Mouse (Mus musculus) layer of hippocampus, postnatal 14 days (tissue): ENCODE measurements at regions not wholly inside any gene's neighbourhood (a gene's known extent, or its start where the extent isn't known, plus 50 kb on each side); places are given as distances from the start of the nearest gene placed in this dataset.

Experiments used
- DNase-seq, 2 experiments: peaks; one replicate each; pipeline ENCODE4 v3.0.0; 2021 to 2022; ENCODE audit warnings: low spot score in 2 of 2, mixed read lengths in 1 of 2

- DNase-seq: peak in 1 of 2 experiments; percentile 25
Measured at GRCm38 (mm10) chr10:96308713-96309445, 172.5 kb downstream of the Gm5426 start.

- DNase-seq: no peak
Measured at GRCm38 (mm10) chr10:96309766-96310165, 173.4 kb downstream of the Gm5426 start.

GRCm38 (mm10) chr10:96325297-96325696, 188.9 kb downstream of the Gm5426 start:
- DNase-seq: no peak

- no peak for DNase-seq
Measured at GRCm38 (mm10) chr10:96330639-96331487, 194.5 kb downstream of the Gm5426 start.

- DNase-seq: peak; percentile 16 to 40
Measured at GRCm38 (mm10) chr10:96332731-96333201, 196.4 kb downstream of the Gm5426 start.

- DNase-seq: peak in 1 of 2 experiments; percentile 10
Measured at GRCm38 (mm10) chr10:96333224-96333623, 196.8 kb downstream of the Gm5426 start.

- no peak for DNase-seq
Measured at GRCm38 (mm10) chr10:96336271-96336670, 199.9 kb downstream of the Gm5426 start.

- DNase-seq: no peak
Measured at GRCm38 (mm10) chr10:96337088-96337666, 200.8 kb downstream of the Gm5426 start.

- no peak for DNase-seq
Measured at GRCm38 (mm10) chr10:96337797-96338608, 201.6 kb downstream of the Gm5426 start.

- no peak for DNase-seq
Measured at GRCm38 (mm10) chr10:96338609-96338978, 202.2 kb downstream of the Gm5426 start.

- DNase-seq: no peak
Measured at GRCm38 (mm10) chr10:96342476-96342875, 206.1 kb downstream of the Gm5426 start.

- no peak for DNase-seq
Measured at GRCm38 (mm10) chr10:96343666-96344065, 207.3 kb downstream of the Gm5426 start.

GRCm38 (mm10) chr10:96350692-96351091, 214.3 kb downstream of the Gm5426 start:
- DNase-seq: no peak

GRCm38 (mm10) chr10:96351320-96351719, 214.9 kb downstream of the Gm5426 start:
- DNase-seq: no peak

GRCm38 (mm10) chr10:96356980-96357624, 220.7 kb downstream of the Gm5426 start:
- DNase-seq: no peak

- DNase-seq: no peak
Measured at GRCm38 (mm10) chr10:96357632-96358031, 221.2 kb downstream of the Gm5426 start.

- no peak for DNase-seq
Measured at GRCm38 (mm10) chr10:96358984-96359383, 222.6 kb downstream of the Gm5426 start.

- no peak for DNase-seq
Measured at GRCm38 (mm10) chr10:96362211-96362610, 225.8 kb downstream of the Gm5426 start.

GRCm38 (mm10) chr10:96363867-96364266, 227.5 kb downstream of the Gm5426 start:
- DNase-seq: no peak

- DNase-seq: no peak
Measured at GRCm38 (mm10) chr10:96365101-96365500, 228.7 kb downstream of the Gm5426 start.
